Mouse (Mus musculus) embryonic facial prominence, embryonic 14.5 days (tissue): ENCODE measurements around the gene Abcc2. TPM values are rescaled to one million over a fixed set of nuclear protein-coding genes. Genes with fewer than 3 reads are reported as not detected.

Experiments
- ATAC-seq: fragments of 200-750 bp; cut with Nextera tagmentation; 2 replicates; pipeline ENCODE4 v1.8.0; 2017; ENCODE audit warnings: low read depth, moderate number of reproducible peaks, moderate TSS enrichment
- DNase-seq: peaks from one replicate; pipeline ENCODE4 v3.0.0-alpha.2; 2015; ENCODE audit warnings: low spot score
- H3K27ac ChIP-seq: fragments of 300-500 bp; sonication (generic); replicated peaks from 2 replicates; pipeline ENCODE4 v1.5.1; 2014; ENCODE audit warnings: low read depth, mild to moderate bottlenecking, low read length, moderate library complexity
- H3K27me3 ChIP-seq: fragments of 300-500 bp; sonication (generic); replicated peaks from 2 replicates; pipeline ENCODE4 v1.6.1; 2014; ENCODE audit warnings: low read length; ENCODE audit not compliant: control insufficient read depth, insufficient read depth
- H3K36me3 ChIP-seq: fragments of 300-500 bp; sonication (generic); 2 replicates; pipeline ENCODE4 v1.6.1; 2014; ENCODE audit warnings: low read length, mixed read lengths; ENCODE audit not compliant: control insufficient read depth, insufficient read depth
- H3K4me1 ChIP-seq: fragments of 300-500 bp; sonication (generic); 2 replicates; pipeline ENCODE4 v1.6.1; 2014; ENCODE audit warnings: antibody characterized with exemption, low read length; ENCODE audit not compliant: control insufficient read depth, insufficient read depth
- H3K4me2 ChIP-seq: fragments of 300-500 bp; sonication (generic); 2 replicates; pipeline ENCODE4 v1.6.1; 2014; ENCODE audit warnings: low read depth, mild to moderate bottlenecking, low read length, moderate library complexity, mixed read lengths
- H3K4me3 ChIP-seq: fragments of 300-500 bp; sonication (generic); 2 replicates; pipeline ENCODE4 v1.5.1; 2014; ENCODE audit warnings: low read depth, mild to moderate bottlenecking, low read length
- H3K9ac ChIP-seq: fragments of 300-500 bp; sonication (generic); 2 replicates; pipeline ENCODE4 v1.6.1; 2014; ENCODE audit warnings: low read depth, mild to moderate bottlenecking, low read length, moderate library complexity, mixed read lengths
- H3K9me3 ChIP-seq: fragments of 300-500 bp; sonication (generic); 2 replicates; pipeline ENCODE4 v1.6.1; 2016; ENCODE audit warnings: low read length; ENCODE audit not compliant: control insufficient read depth
- WGBS: fragments of 180-500 bp; shearing (Covaris S2); extraction: QIAGEN DNeasy Blood & Tissue Kit; methylation state at CpG from one replicate; pipeline ENCODE4 v1.1.7; 2014; 5-methylcytosine and 5-hydroxymethylcytosine counted together
- polyA plus RNA-seq: library from polyadenylated mRNA; unstranded; fragments of >200 nt; fragmentation: Nextera tagmentation; extraction: Ambion mirVana; gene quantifications from 2 replicates; pipeline ENCODE4 v1.2.1, GENCODE M21; 2014

The Abcc2 gene
- polyA plus RNA-seq, result 0.07 TPM in 2 replicates

DNA sequence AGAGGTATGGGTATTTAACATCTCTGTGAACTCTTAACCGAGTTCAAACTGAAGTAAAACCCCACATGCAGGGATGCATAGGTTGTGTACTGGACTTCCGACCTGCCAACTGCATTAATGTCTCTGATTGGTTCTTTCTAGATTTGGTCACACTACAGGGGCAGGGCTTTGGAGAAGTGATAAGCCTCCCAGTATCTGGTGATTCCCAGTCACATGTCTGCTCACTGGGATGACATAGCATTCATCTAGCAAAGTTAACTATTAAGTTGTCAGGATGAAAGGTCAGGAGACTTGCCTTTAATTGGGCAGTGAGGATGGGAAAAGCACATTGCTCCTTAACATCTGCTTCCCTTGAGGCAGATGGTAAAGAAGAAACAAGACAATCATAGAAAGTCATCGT is at the start of gene Abcc2:
TSS of gene Abcc2 (plus strand) at position 213 of the 400 bp plus-strand sequence.
- no peak within 1 kb of the TSS for H3K9ac ChIP-seq
- 71% methylated on average over 3 of the region's 3 CpGs for WGBS
- ATAC-seq (no peak), DNase-seq (no peak)
- H3K36me3 ChIP-seq, result no peaks in the 10 kb centered on the region
- H3K4me3 ChIP-seq, result no peak within 1 kb of the TSS
- no peak within 1 kb of the TSS for H3K4me2 ChIP-seq
- H3K27me3 ChIP-seq, result no peaks in the 10 kb centered on the region
- no peak within 1 kb of the TSS for H3K27ac ChIP-seq
- H3K4me1 ChIP-seq, result no peaks in the 10 kb centered on the region
- H3K9me3 ChIP-seq, result no peaks in the 10 kb centered on the region

GRCm38 (mm10) chr19:43738409-43738808 is 43.6 kb upstream of the Abcc2 start:
- peaks cover 83% of the 10 kb centered on the region for H3K36me3 ChIP-seq

GRCm38 (mm10) chr19:43743401-43743800 is 38.6 kb upstream of the Abcc2 start:
- Histone ChIP-seq H3K27ac (no peak overlapping the region), H3K27me3 (no peaks in the 10 kb centered on the region), H3K4me1 (no peaks in the 10 kb centered on the region), H3K4me2 (no peak overlapping the region), H3K36me3 (peaks cover 86% of the 10 kb centered on the region), H3K9me3 (no peaks in the 10 kb centered on the region), H3K9ac (no peak overlapping the region), H3K4me3 (no peak overlapping the region)
- DNase-seq (no peak), ATAC-seq (no peak)
- 96% methylated on average over 7 of the region's 7 CpGs for WGBS

More at GRCm38 (mm10) chr19:43738409-43738808, 43.6 kb upstream of the Abcc2 start:
- ATAC-seq (no peak), DNase-seq (no peak)
- H3K4me2 ChIP-seq, result no peak overlapping the region
- no peaks in the 10 kb centered on the region for H3K4me1 ChIP-seq
- no peaks in the 10 kb centered on the region for H3K27me3 ChIP-seq
- H3K9ac ChIP-seq, result no peak overlapping the region
- 97% methylated on average over 10 of the region's 10 CpGs for whole genome bisulfite sequencing
- H3K27ac ChIP-seq, result no peak overlapping the region
- no peaks in the 10 kb centered on the region for H3K9me3 ChIP-seq
- H3K4me3 ChIP-seq, result no peak overlapping the region

DNA sequence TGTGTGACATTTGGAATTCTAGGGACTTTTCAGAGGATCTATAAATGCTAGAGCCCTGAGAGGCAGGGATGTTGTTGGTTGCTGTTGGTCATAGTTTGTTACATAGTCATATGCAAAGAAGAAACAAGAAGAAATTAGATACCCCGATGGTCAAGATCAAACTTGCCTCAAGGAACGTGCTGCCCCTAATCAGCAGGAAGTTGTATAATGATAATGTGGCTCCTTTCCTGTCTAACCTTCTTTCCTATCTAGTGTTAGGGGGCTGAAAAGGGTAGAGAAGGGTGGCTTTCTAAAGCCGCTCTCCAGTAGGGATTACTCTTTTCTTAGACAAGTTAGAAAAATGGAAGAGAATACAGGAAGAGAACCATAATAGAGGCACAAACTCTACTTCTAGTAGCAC is 36.3 kb upstream of the Abcc2 start:
- WGBS, result 80% methylated on average over 3 of the region's 3 CpGs
- Histone ChIP-seq H3K4me1 (no peaks in the 10 kb centered on the region), H3K27me3 (no peaks in the 10 kb centered on the region), H3K36me3 (peaks cover 87% of the 10 kb centered on the region), H3K9ac (no peak overlapping the region), H3K27ac (no peak overlapping the region), H3K4me2 (no peak overlapping the region), H3K9me3 (no peaks in the 10 kb centered on the region), H3K4me3 (no peak overlapping the region)
- DNase-seq, result no peak
- no peak for ATAC-seq

DNA sequence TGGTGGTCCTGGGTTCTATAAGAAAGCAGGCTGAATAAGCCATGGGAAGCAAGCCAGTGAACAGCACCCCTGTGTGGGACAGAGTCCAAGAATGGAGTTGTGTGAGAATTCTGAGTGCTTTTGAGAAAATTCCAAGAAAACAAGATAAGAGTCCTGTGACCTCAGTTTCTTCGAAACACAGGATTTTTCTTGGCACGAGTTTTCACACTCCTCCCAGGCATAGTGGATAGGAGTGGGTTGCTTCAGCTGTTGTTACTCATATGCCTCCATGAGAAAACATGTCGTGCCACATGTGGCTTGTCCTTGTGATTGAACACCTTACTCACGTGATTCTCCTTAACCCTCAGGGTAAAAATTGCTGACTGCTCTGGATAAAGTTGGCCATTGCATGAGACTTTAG is 34.1 kb upstream of the Abcc2 start:
- no peaks in the 10 kb centered on the region for H3K9me3 ChIP-seq
- no peaks in the 10 kb centered on the region for H3K4me1 ChIP-seq
- no peaks in the 10 kb centered on the region for H3K27me3 ChIP-seq
- WGBS, result 86% methylated on average over 4 of the region's 4 CpGs
- no peak overlapping the region for H3K9ac ChIP-seq
- no peak overlapping the region for H3K4me3 ChIP-seq
- ATAC-seq, result no peak
- H3K4me2 ChIP-seq, result no peak overlapping the region
- DNase-seq, result no peak
- no peak overlapping the region for H3K27ac ChIP-seq
- H3K36me3 ChIP-seq, result peaks cover 75% of the 10 kb centered on the region

DNA sequence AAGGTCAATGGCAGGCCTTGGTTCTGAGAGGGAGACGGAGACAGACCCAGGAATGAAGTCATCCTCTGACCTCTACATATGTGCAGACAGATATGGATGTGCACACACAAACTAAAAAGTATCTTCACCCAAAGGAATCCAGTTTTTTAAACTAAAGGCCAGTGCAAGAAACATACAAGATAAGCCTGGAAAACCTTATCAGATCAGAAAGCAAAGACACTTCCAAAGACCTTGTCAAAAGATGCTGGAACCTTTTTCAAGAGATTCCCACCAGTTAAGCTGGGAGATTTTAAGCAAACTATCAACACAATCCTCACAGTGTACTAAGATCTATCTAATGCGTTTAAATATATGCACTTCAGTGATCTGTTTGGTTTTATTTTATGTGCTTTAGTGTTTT is 32.0 kb upstream of the Abcc2 start:
- 94% methylated on average over 2 of the region's 2 CpGs for WGBS
- ATAC-seq (no peak), DNase-seq (no peak)
- H3K9ac ChIP-seq, result no peak overlapping the region
- no peak overlapping the region for H3K4me2 ChIP-seq
- no peak overlapping the region for H3K4me3 ChIP-seq
- no peaks in the 10 kb centered on the region for H3K9me3 ChIP-seq
- H3K4me1 ChIP-seq, result peaks cover 4% of the 10 kb centered on the region; the same call in 1 of the 2 replicates
- peaks cover 57% of the 10 kb centered on the region for H3K36me3 ChIP-seq
- no peak overlapping the region for H3K27ac ChIP-seq
- H3K27me3 ChIP-seq, result no peaks in the 10 kb centered on the region

- peaks cover 4% of the 10 kb centered on the region; the same call in 1 of the 2 replicates for H3K4me1 ChIP-seq
- peaks cover 30% of the 10 kb centered on the region for H3K36me3 ChIP-seq
- peak within 1 kb of the TSS; percentile 75 for H3K4me3 ChIP-seq
- H3K9ac ChIP-seq, result peak within 1 kb of the TSS; percentile 75
- peak; percentile 94 for ATAC-seq
- H3K27ac ChIP-seq, result peak within 1 kb of the TSS; percentile 94
- peak within 1 kb of the TSS; percentile 68 for H3K4me2 ChIP-seq
- no peaks in the 10 kb centered on the region for H3K27me3 ChIP-seq
- under 1% methylated on average over 35 of the region's 62 CpGs for WGBS
- peak; percentile 98 for DNase-seq
- no peaks in the 10 kb centered on the region for H3K9me3 ChIP-seq
Measured at GRCm38 (mm10) chr19:43752489-43753225, 29.3 kb upstream of the Abcc2 start, which contains the start of the genes Cutc and Cox15. Gene Cutc, plus strand, starts transcription at chr19:43752996. Gene Cox15, minus strand, starts transcription at chr19:43753000.

GRCm38 (mm10) chr19:43753226-43753835 is 28.7 kb upstream of the Abcc2 start:
- peak; percentile 90 for ATAC-seq
- peak overlapping the region; percentile 94 for H3K27ac ChIP-seq
- no peaks in the 10 kb centered on the region for H3K27me3 ChIP-seq
- peak; percentile 89 for DNase-seq
- H3K9me3 ChIP-seq, result no peaks in the 10 kb centered on the region
- H3K9ac ChIP-seq, result peak overlapping the region; percentile 75
- H3K4me3 ChIP-seq, result peak overlapping the region; percentile 75
- peak overlapping the region; percentile 68 for H3K4me2 ChIP-seq
- H3K4me1 ChIP-seq, result peaks cover 4% of the 10 kb centered on the region; the same call in 1 of the 2 replicates
- peaks cover 24% of the 10 kb centered on the region for H3K36me3 ChIP-seq
- 1% methylated on average over 19 of the region's 24 CpGs for WGBS
